Mouse (Mus musculus): ENCODE measurements at regions not wholly inside any gene's neighbourhood (a gene's known extent, or its start where the extent isn't known, plus 50 kb on each side); places are given as distances from the start of the nearest gene placed in this dataset.

GRCm38 (mm10) chr3:134610244-134610643 lies 218.6 kb upstream of the Tacr3 start:
- TF ChIP-seq CTCF (IDR thresholded peaks at IDR 0.05; ENCODE audit: extremely low read depth, insufficient read depth, low read length) (no peak), POLR2A (IDR thresholded peaks at IDR 0.05; ENCODE audit: extremely low read depth, insufficient read depth, low read length) (no peak)
